Mouse (Mus musculus): Measurements from ENCODE around the gene Map3k14. TPM values are rescaled to one million over a fixed set of nuclear protein-coding genes. Genes with fewer than 3 reads are reported as not detected.

Gene Map3k14
- polyA plus RNA-seq, 1 experiment from 2014 or later, result 0.67 TPM

- Histone ChIP-seq H3K4me2 (ENCODE audit: low read depth, low read length) (peak overlapping the region; percentile 83), H3K9ac (replicated peaks) (0 out of 2 replicates have a peak overlapping the region, but pooled peaks have one; percentile 47), H3K27me3 (ENCODE audit: insufficient read depth, low read length) (no peaks in the 10 kb centered on the region), H3K4me3 (ENCODE audit: low read depth, low read length) (peak overlapping the region; percentile 46), H3K36me3 (replicated peaks; ENCODE audit: insufficient read depth, low read length) (0 out of 2 replicates have a peak, but pooled peaks cover 5% of the 10 kb centered on the region), H3K9me3 (ENCODE audit: low read length) (no peaks in the 10 kb centered on the region), H3K27ac (ENCODE audit: low read depth) (no peak overlapping the region), H3K4me1 (ENCODE audit: insufficient read depth) (peaks cover 6% of the 10 kb centered on the region; the same call in 1 of the 2 replicates)
- 33% methylated on average over 6 of the region's 6 CpGs for WGBS (ENCODE audit: insufficient replicate concordance)
- no peak for DNase-seq
- TF ChIP-seq EP300 (IDR thresholded peaks at IDR 0.05; ENCODE audit: low read depth) (no peak), CTCF (IDR thresholded peaks at IDR 0.05; ENCODE audit: low read depth) (no peak)
- no peak for ATAC-seq
Measured at GRCm38 (mm10) chr11:103218517-103218901, 48.8 kb downstream of the Map3k14 start.

GRCm38 (mm10) chr11:103217790-103218516 lies 49.3 kb downstream of the Map3k14 start, which contains the start of gene Spata32:
Gene Spata32 (minus strand): TSS chr11:103218432.
- ATAC-seq (peak; percentile 70), DNase-seq (peak; percentile 62)
- peak within 1 kb of the TSS; percentile 83 for H3K4me2 ChIP-seq (ENCODE audit: low read depth, low read length)
- H3K27ac ChIP-seq (ENCODE audit: low read depth), result no peak within 1 kb of the TSS
- WGBS (ENCODE audit: insufficient replicate concordance), result under 1% methylated on average over 45 of the region's 45 CpGs
- H3K9me3 ChIP-seq (ENCODE audit: low read length), result no peaks in the 10 kb centered on the region
- no peaks in the 10 kb centered on the region for H3K27me3 ChIP-seq (ENCODE audit: insufficient read depth, low read length)
- H3K4me1 ChIP-seq (ENCODE audit: insufficient read depth), result peaks cover 6% of the 10 kb centered on the region; the same call in 1 of the 2 replicates
- H3K9ac ChIP-seq (replicated peaks), result peak within 1 kb of the TSS; percentile 47; the same call in 1 of the 2 replicates
- H3K4me3 ChIP-seq (ENCODE audit: low read depth, low read length), result peak within 1 kb of the TSS; percentile 46
- 0 out of 2 replicates have a peak, but pooled peaks cover 5% of the 10 kb centered on the region for H3K36me3 ChIP-seq (replicated peaks; ENCODE audit: insufficient read depth, low read length)
- TF ChIP-seq CTCF (IDR thresholded peaks at IDR 0.05; ENCODE audit: low read depth) (no peak), EP300 (IDR thresholded peaks at IDR 0.05; ENCODE audit: low read depth) (no peak)

GRCm38 (mm10) chr11:103215355-103215754 lies 51.9 kb downstream of the Map3k14 start:
- Histone ChIP-seq H3K27me3 (ENCODE audit: insufficient read depth, low read length) (no peaks in the 10 kb centered on the region), H3K9ac (replicated peaks) (no peak overlapping the region), H3K4me2 (ENCODE audit: low read depth, low read length) (no peak overlapping the region), H3K4me1 (ENCODE audit: insufficient read depth) (peaks cover 6% of the 10 kb centered on the region; the same call in 1 of the 2 replicates), H3K27ac (ENCODE audit: low read depth) (no peak overlapping the region), H3K4me3 (ENCODE audit: low read depth, low read length) (no peak overlapping the region), H3K36me3 (replicated peaks; ENCODE audit: insufficient read depth, low read length) (no peaks in the 10 kb centered on the region), H3K9me3 (ENCODE audit: low read length) (no peaks in the 10 kb centered on the region)
- ATAC-seq, result 0 out of 2 replicates have a peak, but pooled peaks have one; percentile 40
- TF ChIP-seq CTCF (IDR thresholded peaks at IDR 0.05; ENCODE audit: low read depth) (no peak), EP300 (IDR thresholded peaks at IDR 0.05; ENCODE audit: low read depth) (no peak)
- no peak for DNase-seq
- WGBS (ENCODE audit: insufficient replicate concordance), result 39% methylated on average over 1 of the region's 1 CpGs

GRCm38 (mm10) chr11:103213712-103214111 lies 53.6 kb downstream of the Map3k14 start:
- 78% methylated on average over 5 of the region's 5 CpGs for WGBS (ENCODE audit: insufficient replicate concordance)
- Histone ChIP-seq H3K4me2 (ENCODE audit: low read depth, low read length) (no peak overlapping the region), H3K9ac (replicated peaks) (no peak overlapping the region), H3K4me3 (ENCODE audit: low read depth, low read length) (no peak overlapping the region), H3K9me3 (ENCODE audit: low read length) (no peaks in the 10 kb centered on the region), H3K27ac (ENCODE audit: low read depth) (no peak overlapping the region), H3K4me1 (ENCODE audit: insufficient read depth) (peaks cover 6% of the 10 kb centered on the region; the same call in 1 of the 2 replicates), H3K27me3 (ENCODE audit: insufficient read depth, low read length) (no peaks in the 10 kb centered on the region), H3K36me3 (replicated peaks; ENCODE audit: insufficient read depth, low read length) (no peaks in the 10 kb centered on the region)
- peak; percentile 33 for TF ChIP-seq CTCF (IDR thresholded peaks at IDR 0.05; ENCODE audit: low read depth)
- TF ChIP-seq EP300 (IDR thresholded peaks at IDR 0.05; ENCODE audit: low read depth), result no peak
- DNase-seq, result no peak
- ATAC-seq, result no peak

- no peak for DNase-seq
- Histone ChIP-seq H3K27ac (ENCODE audit: low read depth) (no peak overlapping the region), H3K4me2 (ENCODE audit: low read depth, low read length) (no peak overlapping the region), H3K9ac (replicated peaks) (no peak overlapping the region), H3K4me3 (ENCODE audit: low read depth, low read length) (no peak overlapping the region), H3K9me3 (ENCODE audit: low read length) (no peaks in the 10 kb centered on the region), H3K36me3 (replicated peaks; ENCODE audit: insufficient read depth, low read length) (no peaks in the 10 kb centered on the region), H3K27me3 (ENCODE audit: insufficient read depth, low read length) (no peaks in the 10 kb centered on the region), H3K4me1 (ENCODE audit: insufficient read depth) (no peaks in the 10 kb centered on the region)
- no peak for TF ChIP-seq EP300 (IDR thresholded peaks at IDR 0.05; ENCODE audit: low read depth)
- TF ChIP-seq CTCF (IDR thresholded peaks at IDR 0.05; ENCODE audit: low read depth), result no peak
- 50% methylated on average over 8 of the region's 8 CpGs for WGBS (ENCODE audit: insufficient replicate concordance)
- ATAC-seq, result no peak
Measured at GRCm38 (mm10) chr11:103210291-103210690, 57.0 kb downstream of the Map3k14 start.

- TF ChIP-seq EP300 (IDR thresholded peaks at IDR 0.05; ENCODE audit: low read depth) (no peak), CTCF (IDR thresholded peaks at IDR 0.05; ENCODE audit: low read depth) (no peak)
- Histone ChIP-seq H3K36me3 (replicated peaks; ENCODE audit: insufficient read depth, low read length) (no peaks in the 10 kb centered on the region), H3K9ac (replicated peaks) (no peak within 1 kb of the TSS), H3K4me3 (ENCODE audit: low read depth, low read length) (no peak within 1 kb of the TSS), H3K9me3 (ENCODE audit: low read length) (no peaks in the 10 kb centered on the region), H3K27me3 (ENCODE audit: insufficient read depth, low read length) (no peaks in the 10 kb centered on the region), H3K4me1 (ENCODE audit: insufficient read depth) (no peaks in the 10 kb centered on the region), H3K4me2 (ENCODE audit: low read depth, low read length) (no peak within 1 kb of the TSS), H3K27ac (ENCODE audit: low read depth) (no peak within 1 kb of the TSS)
- WGBS (ENCODE audit: insufficient replicate concordance), result 77% methylated on average over 3 of the region's 3 CpGs
- DNase-seq (no peak), ATAC-seq (no peak)
Measured at GRCm38 (mm10) chr11:103208458-103208857, 58.8 kb downstream of the Map3k14 start, which contains the start of gene 1700023F06Rik. Gene 1700023F06Rik (minus strand): TSS chr11:103208558.
